Mouse (Mus musculus) cerebellum, adult 11-12 months (tissue): ENCODE measurements at regions not wholly inside any gene's neighbourhood (a gene's known extent, or its start where the extent isn't known, plus 50 kb on each side); places are given as distances from the start of the nearest gene placed in this dataset.

Experiments
- DNase-seq: peaks from one replicate; pipeline ENCODE4 v3.0.0; 2022

DNA sequence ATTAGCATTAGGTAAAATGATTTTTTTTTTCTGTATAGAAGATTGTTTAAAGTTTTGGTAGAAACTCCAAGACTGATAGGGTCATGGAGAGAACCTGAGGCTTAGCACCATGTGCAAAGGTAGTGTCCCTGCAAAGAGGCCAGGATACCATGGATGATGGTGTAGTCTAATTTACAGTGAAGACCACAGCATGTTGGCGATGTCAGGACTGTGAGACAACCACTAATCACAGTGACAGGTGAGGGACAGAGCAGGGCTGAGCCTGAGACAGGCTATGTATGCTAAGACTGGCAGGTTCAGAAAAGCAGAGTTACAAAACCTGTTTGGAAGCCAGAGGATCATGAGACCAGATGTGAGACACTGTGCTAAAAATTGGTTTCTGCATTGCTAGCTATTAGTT lies 752.7 kb upstream of the Sel1l start:
- DNase-seq = no peak

DNA sequence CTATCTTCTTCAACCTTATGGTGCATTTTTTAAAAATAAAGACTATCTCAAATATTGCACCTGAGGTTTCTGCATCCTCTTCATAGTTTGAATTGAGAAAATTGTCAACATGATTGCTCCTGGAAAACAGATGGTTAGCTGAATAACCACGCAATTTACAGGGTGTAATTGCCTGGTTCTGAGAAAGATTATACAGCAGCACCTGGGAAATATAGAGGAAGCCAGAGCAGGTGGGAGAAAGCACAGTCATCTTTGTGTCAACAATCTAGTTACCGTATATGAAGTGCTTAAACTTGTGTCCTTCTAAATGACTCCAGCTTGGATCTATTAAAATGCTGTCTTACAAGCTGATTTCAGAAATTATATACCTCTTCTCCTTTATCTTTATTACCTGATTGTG lies 740.8 kb upstream of the Sel1l start:
- no peak for DNase-seq

DNA sequence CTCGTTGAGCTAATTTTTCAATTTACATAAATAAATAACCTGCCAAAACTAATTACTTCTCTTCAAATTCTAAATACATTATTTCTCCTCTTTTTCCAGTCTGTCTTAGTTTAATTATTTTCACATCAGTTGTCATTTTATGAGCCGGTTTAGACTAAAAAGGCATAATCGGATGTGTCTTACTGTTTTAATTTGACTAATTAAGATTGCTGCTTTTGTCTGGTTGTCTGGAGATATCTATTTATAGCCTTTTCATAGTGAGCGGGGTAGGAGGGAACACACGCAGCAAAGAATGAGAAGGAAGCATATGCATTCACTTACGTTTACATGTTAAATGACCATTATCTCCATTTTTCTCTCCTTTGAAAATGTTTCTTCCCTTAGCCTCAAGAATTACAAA lies 740.3 kb upstream of the Sel1l start:
- no peak for DNase-seq

- no peak for DNase-seq
These were observed 729.6 kb upstream of the Sel1l start for GRCm38 (mm10) chr12:92578596-92578995.
